Mouse (Mus musculus) heart, embryonic 16.5 days (tissue): Measurements from ENCODE around the gene Map4. TPM values are rescaled to one million over a fixed set of nuclear protein-coding genes. Genes with fewer than 3 reads are reported as not detected.

Source experiments
- ATAC-seq: fragments of 200-750 bp; cut with Nextera tagmentation; replicated peaks from 2 replicates; pipeline ENCODE4 v1.8.0; 2017; ENCODE audit warnings: moderate number of reproducible peaks; ENCODE audit not compliant: insufficient read depth, low FRiP score; ENCODE audit errors: extremely low read depth
- H3K27ac ChIP-seq: fragments of 300-500 bp; sonication (generic); 2 replicates; pipeline ENCODE4 v1.5.1; 2014; ENCODE audit warnings: mild to moderate bottlenecking, low read length, control low read depth, moderate library complexity
- H3K27me3 ChIP-seq: fragments of 300-500 bp; sonication (generic); 2 replicates; pipeline ENCODE4 v1.6.1; 2014; ENCODE audit warnings: low read length, mixed read lengths; ENCODE audit not compliant: control insufficient read depth, insufficient read depth
- H3K36me3 ChIP-seq: fragments of 300-500 bp; sonication (generic); 2 replicates; pipeline ENCODE4 v1.6.1; 2014; ENCODE audit not compliant: control insufficient read depth, insufficient read depth
- H3K4me1 ChIP-seq: fragments of 300-500 bp; sonication (generic); 2 replicates; pipeline ENCODE4 v1.6.1; 2014; ENCODE audit warnings: low read length, mixed read lengths; ENCODE audit not compliant: control insufficient read depth, insufficient read depth
- H3K4me2 ChIP-seq: fragments of 300-500 bp; sonication (generic); 2 replicates; pipeline ENCODE4 v1.6.1; 2014; ENCODE audit warnings: low read depth, mild to moderate bottlenecking, control low read depth, low read length
- H3K4me3 ChIP-seq: fragments of 300-500 bp; sonication (generic); 2 replicates; pipeline ENCODE4 v1.5.1; 2014; ENCODE audit warnings: mild to moderate bottlenecking, control low read depth, low read length
- H3K9ac ChIP-seq: fragments of 300-500 bp; sonication (generic); 2 replicates; pipeline ENCODE4 v1.6.1; 2014; ENCODE audit warnings: low read length, control low read depth
- H3K9me3 ChIP-seq: fragments of 300-500 bp; sonication (generic); replicated peaks from 2 replicates; pipeline ENCODE4 v1.6.1; 2016; ENCODE audit warnings: low read length; ENCODE audit not compliant: control insufficient read depth
- WGBS: fragments of 180-500 bp; shearing (Covaris S2); extraction: QIAGEN DNeasy Blood & Tissue Kit; methylation state at CpG from one replicate; pipeline ENCODE4 v1.1.7; 2014; 5-methylcytosine and 5-hydroxymethylcytosine counted together
- polyA plus RNA-seq: library from polyadenylated mRNA; unstranded; fragments of >200 nt; fragmentation: Nextera tagmentation; extraction: Ambion mirVana; gene quantifications from 2 replicates; pipeline ENCODE4 v1.2.1, GENCODE M21; 2015

Map4 gene
- polyA plus RNA-seq, 1 experiment from 2014 or later = 88.0 TPM

DNA sequence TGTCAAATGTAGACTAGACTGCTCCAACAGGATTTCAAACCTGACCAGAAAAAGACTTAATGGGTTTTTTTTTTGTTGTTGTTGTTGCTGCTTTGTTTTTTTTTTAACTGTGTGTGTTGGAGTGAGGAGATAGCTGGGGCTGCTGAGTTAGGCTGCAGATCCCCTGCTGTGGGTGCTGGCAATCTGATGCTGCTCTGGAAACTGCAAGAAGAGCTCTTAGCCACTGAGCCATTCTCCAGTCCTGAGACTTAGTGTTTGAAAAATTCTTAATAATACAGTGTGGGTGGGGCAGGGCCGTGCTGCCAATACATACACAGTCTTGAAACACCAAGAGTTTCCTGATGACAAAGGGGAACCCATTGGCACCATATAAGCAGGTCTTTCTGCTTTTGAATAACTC lies 70.7 kb downstream of the Map4 start:
- Histone ChIP-seq H3K9ac (no peak overlapping the region), H3K27me3 (no peaks in the 10 kb centered on the region), H3K27ac (no peak overlapping the region), H3K4me3 (no peak overlapping the region), H3K36me3 (peaks cover 6% of the 10 kb centered on the region; the same call in 1 of the 2 replicates), H3K4me2 (no peak overlapping the region), H3K4me1 (no peaks in the 10 kb centered on the region), H3K9me3 (no peaks in the 10 kb centered on the region)
- no peak for ATAC-seq
- 55% methylated on average over 1 of the region's 1 CpGs for WGBS

DNA sequence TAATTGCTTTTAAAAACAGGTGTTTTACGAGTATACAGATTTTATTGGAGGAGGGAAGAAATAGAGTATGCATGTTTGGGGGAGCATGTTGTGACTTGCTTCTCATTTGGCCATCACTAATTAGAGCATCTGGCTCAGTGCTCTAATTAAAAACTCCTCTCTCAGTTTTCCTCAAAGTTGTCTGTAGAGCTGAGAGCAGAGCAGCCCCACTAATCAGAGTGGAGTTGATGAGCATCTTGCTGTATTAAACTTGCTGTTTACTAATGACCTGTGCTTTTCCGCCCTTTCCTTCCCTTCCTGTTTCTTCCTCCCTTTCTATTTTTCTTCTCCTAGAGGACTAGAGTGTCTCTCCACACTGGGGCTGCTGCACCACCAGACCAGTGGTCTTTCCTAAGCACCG lies 71.2 kb downstream of the Map4 start:
- Histone ChIP-seq H3K9me3 (no peaks in the 10 kb centered on the region), H3K27ac (no peak overlapping the region), H3K27me3 (no peaks in the 10 kb centered on the region), H3K4me1 (no peaks in the 10 kb centered on the region), H3K4me2 (no peak overlapping the region), H3K36me3 (peaks cover 6% of the 10 kb centered on the region; the same call in 1 of the 2 replicates), H3K9ac (no peak overlapping the region), H3K4me3 (no peak overlapping the region)
- no peak for ATAC-seq
- WGBS = 87% methylated on average over 3 of the region's 3 CpGs

DNA sequence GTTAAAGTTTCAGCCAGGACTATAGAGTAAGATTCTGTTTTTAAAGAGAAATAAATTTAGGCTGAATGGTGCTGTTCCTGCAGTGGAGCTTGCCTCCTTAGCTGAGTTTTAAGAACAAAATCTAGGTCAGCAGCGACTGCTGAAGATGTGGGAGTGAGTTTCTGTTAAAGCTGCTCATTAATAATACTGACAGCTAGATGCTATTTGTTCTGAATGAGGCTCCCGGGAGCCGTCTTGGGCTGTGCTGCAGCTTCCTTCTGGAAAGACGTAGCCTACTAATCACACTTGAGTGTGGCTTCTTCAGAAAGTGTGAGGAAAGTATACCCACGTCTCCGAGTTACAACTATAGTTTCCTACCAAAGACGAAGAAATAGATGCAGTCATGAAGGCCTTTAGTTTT lies 88.0 kb downstream of the Map4 start:
- Histone ChIP-seq H3K27ac (no peak overlapping the region), H3K36me3 (no peaks in the 10 kb centered on the region), H3K4me3 (no peak overlapping the region), H3K27me3 (no peaks in the 10 kb centered on the region), H3K4me2 (no peak overlapping the region), H3K9me3 (no peaks in the 10 kb centered on the region), H3K9ac (no peak overlapping the region), H3K4me1 (no peaks in the 10 kb centered on the region)
- 58% methylated on average over 7 of the region's 7 CpGs for WGBS
- no peak for ATAC-seq

DNA sequence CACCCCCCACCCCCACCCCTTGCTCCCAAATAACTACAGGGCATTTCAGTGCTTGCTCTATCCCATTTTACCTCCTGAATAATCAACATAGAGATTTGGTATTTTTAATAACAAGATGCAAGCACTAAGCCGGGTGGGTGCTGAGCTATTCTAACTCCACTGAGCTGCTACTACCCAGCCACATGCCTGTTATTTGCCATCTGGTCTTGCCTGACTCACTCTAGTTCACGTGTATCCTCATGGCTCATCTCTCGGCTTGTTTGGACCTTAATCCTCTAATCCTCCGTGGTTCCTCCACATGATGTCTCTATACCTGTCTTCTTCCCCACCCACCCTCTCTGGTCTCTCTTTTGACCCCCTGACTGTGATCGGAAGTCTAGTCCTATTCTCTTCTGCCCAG lies 89.1 kb downstream of the Map4 start:
- H3K9me3 ChIP-seq = no peaks in the 10 kb centered on the region
- H3K36me3 ChIP-seq = no peaks in the 10 kb centered on the region
- H3K27ac ChIP-seq = no peak overlapping the region
- no peak for ATAC-seq
- 75% methylated on average over 5 of the region's 5 CpGs for WGBS
- H3K9ac ChIP-seq = no peak overlapping the region
- no peaks in the 10 kb centered on the region for H3K27me3 ChIP-seq
- H3K4me3 ChIP-seq = no peak overlapping the region
- no peaks in the 10 kb centered on the region for H3K4me1 ChIP-seq
- no peak overlapping the region for H3K4me2 ChIP-seq

DNA sequence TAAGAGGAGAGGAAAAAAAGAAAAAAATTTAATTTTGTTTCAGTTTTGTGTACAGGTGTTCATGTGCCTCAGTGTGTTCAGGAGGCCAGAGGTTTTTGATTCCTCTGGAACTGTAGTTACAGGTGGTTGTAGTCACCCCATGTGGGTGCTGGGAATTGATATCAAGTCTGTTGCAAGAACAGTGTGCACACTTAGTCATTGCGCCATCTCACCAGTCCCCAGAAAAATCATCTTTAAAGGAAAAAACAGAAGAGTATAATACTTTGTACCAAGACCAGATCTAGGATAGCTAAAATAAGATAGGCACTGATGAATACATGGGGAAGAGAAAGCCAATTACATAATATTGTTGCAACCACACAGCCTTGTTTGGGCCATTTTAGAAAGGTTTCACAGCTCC lies 90.2 kb downstream of the Map4 start:
- Histone ChIP-seq H3K9ac (no peak overlapping the region), H3K27ac (no peak overlapping the region), H3K27me3 (no peaks in the 10 kb centered on the region), H3K9me3 (no peaks in the 10 kb centered on the region), H3K4me2 (no peak overlapping the region), H3K4me3 (no peak overlapping the region), H3K36me3 (peaks cover 5% of the 10 kb centered on the region; the same call in 1 of the 2 replicates), H3K4me1 (no peaks in the 10 kb centered on the region)
- 96% methylated on average over 1 of the region's 1 CpGs for WGBS
- no peak for ATAC-seq

DNA sequence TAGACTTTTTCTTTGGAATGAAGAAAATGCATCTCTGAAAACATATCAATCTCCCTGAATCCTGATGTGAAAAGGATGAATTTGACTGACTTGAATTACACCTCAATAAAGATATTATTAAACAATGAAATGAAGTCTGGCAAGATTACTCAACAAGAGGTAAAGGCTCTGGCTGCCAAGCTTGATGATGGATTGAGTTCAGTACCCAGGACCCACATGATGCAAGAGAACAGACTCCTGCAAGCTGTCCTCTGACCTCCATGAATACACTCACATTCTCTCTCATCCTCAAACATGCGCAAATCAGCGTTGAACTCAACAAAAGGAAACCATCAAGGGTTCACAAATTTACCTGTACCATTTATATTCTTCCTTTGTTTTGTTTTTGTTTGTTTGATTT lies 90.9 kb downstream of the Map4 start:
- peaks cover 7% of the 10 kb centered on the region; the same call in 1 of the 2 replicates for H3K36me3 ChIP-seq
- no peaks in the 10 kb centered on the region for H3K4me1 ChIP-seq
- no peak for ATAC-seq
- H3K27me3 ChIP-seq = no peaks in the 10 kb centered on the region
- no peak overlapping the region for H3K4me2 ChIP-seq
- WGBS = 96% methylated on average over 2 of the region's 2 CpGs
- no peak overlapping the region for H3K27ac ChIP-seq
- H3K4me3 ChIP-seq = no peak overlapping the region
- H3K9me3 ChIP-seq = no peaks in the 10 kb centered on the region
- H3K9ac ChIP-seq = no peak overlapping the region

DNA sequence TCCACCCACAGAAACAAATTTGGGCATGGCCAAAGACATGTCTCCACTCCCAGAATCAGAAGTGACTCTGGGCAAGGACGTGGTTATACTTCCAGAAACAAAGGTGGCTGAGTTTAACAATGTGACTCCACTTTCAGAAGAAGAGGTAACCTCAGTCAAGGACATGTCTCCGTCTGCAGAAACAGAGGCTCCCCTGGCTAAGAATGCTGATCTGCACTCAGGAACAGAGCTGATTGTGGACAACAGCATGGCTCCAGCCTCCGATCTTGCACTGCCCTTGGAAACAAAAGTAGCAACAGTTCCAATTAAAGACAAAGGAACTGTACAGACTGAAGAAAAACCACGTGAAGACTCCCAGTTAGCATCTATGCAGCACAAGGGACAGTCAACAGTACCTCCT lies 103.8 kb downstream of the Map4 start:
- ATAC-seq = no peak
- Histone ChIP-seq H3K36me3 (peaks cover 62% of the 10 kb centered on the region), H3K4me1 (no peaks in the 10 kb centered on the region)

DNA sequence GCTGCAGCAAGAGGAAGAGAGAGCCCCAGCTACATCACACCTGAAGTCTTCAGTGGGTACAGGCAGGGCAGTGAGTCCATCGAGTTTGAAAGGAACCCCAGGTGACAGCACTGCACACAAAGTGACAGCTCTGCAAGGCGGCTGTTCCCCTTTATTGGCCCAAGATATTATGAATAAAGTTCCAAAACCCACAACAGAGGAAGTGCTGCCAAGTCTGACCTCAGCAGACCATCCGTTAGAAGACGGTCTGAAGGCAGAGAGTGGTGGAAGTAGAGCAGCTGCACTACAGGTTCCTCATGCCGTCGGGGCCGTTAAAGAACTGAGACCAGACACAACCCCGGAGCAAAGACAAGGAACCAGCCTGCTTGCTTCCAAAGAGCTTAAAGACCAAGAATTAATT lies 106.6 kb downstream of the Map4 start:
- Histone ChIP-seq H3K4me2 (no peak overlapping the region), H3K4me1 (no peaks in the 10 kb centered on the region), H3K4me3 (no peak overlapping the region), H3K9ac (no peak overlapping the region), H3K36me3 (peaks cover 59% of the 10 kb centered on the region), H3K9me3 (no peaks in the 10 kb centered on the region), H3K27ac (no peak overlapping the region), H3K27me3 (no peaks in the 10 kb centered on the region)
- ATAC-seq = no peak
- WGBS = 72% methylated on average over 8 of the region's 8 CpGs

More for the DNA sequence above, 103.8 kb downstream of the Map4 start:
- H3K9ac ChIP-seq = no peak overlapping the region
- WGBS = 65% methylated on average over 4 of the region's 4 CpGs
- no peak overlapping the region for H3K27ac ChIP-seq
- H3K27me3 ChIP-seq = no peaks in the 10 kb centered on the region
- H3K4me2 ChIP-seq = no peak overlapping the region
- no peaks in the 10 kb centered on the region for H3K9me3 ChIP-seq
- H3K4me3 ChIP-seq = no peak overlapping the region

DNA sequence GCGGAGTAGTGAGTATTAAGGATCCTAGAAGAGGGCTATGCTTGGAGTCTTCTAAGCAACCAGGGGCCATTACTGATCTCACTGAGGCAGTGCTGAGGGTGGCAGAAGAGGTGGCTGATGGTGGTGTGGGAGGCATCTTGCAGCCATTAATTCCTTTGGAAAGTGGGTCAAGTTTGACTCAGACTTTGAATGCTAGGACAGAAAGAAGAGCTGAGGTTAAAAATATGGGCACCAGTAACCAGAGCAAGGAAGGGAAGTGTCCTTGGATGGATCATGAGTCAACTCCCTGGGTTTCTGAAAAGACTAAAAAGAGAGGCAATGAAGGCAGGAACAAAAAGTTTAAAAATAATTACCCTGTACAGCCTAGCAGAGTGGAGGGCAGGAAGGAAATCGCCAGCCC lies 107.2 kb downstream of the Map4 start:
- peaks cover 60% of the 10 kb centered on the region for H3K36me3 ChIP-seq
- WGBS = 88% methylated on average over 2 of the region's 2 CpGs
- H3K27me3 ChIP-seq = no peaks in the 10 kb centered on the region
- no peak overlapping the region for H3K27ac ChIP-seq
- no peak for ATAC-seq
- H3K4me1 ChIP-seq = no peaks in the 10 kb centered on the region
- H3K9ac ChIP-seq = no peak overlapping the region
- H3K9me3 ChIP-seq = no peaks in the 10 kb centered on the region
- H3K4me3 ChIP-seq = no peak overlapping the region
- no peak overlapping the region for H3K4me2 ChIP-seq

DNA sequence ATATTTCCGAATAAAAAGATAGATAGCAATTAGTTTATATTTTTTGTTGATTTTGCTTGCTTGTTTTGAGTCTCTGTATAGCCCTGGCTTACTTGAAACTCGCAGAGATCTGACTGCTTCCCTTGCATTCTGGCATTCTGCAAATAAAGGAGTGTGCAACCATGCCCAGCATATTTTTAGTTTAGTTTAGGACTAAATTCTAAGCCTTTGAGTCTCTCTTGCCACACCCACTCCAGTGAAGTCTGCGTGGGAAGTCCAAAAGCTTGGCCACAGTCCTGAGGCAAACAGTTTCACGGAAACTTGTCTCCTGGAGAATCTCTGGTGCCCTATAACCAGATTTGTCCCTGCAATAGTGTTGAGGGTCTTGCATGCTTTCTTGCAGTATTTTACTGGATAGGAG lies 113.1 kb downstream of the Map4 start:
- Histone ChIP-seq H3K4me2 (no peak overlapping the region), H3K27me3 (no peaks in the 10 kb centered on the region), H3K27ac (no peak overlapping the region), H3K4me1 (peaks cover 5% of the 10 kb centered on the region), H3K9ac (no peak overlapping the region), H3K36me3 (peaks cover 17% of the 10 kb centered on the region), H3K9me3 (no peaks in the 10 kb centered on the region), H3K4me3 (no peak overlapping the region)
- ATAC-seq = no peak
- 93% methylated on average over 4 of the region's 4 CpGs for WGBS
